Mouse (Mus musculus): ENCODE measurements around the gene Gm16181. TPM values are rescaled to one million over a fixed set of nuclear protein-coding genes. Genes with fewer than 3 reads are reported as not detected.
"Not testable (repeated sequence)": the region's sequence is repeated elsewhere in the genome, so short reads cannot be mapped to it uniquely, and the experiment has no call there.

Gm16181 gene
- total RNA-seq, 2 experiments from 2014 or later, result not detected

GRCm38 (mm10) chr17:35225456-35225855, 4.8 kb downstream of the Gm16181 start:
- no peak overlapping the region for H3K27ac ChIP-seq
- no peak for TF ChIP-seq CTCF (conservative IDR thresholded peaks at IDR 0.05)
- DNase-seq (ENCODE audit: low spot score in 2 of 2), result no peak
- no peak overlapping the region for H3K4me3 ChIP-seq

GRCm38 (mm10) chr17:35226561-35227046, 6.0 kb downstream of the Gm16181 start:
- no peak overlapping the region for H3K4me3 ChIP-seq
- peak; percentile 27 for TF ChIP-seq CTCF (conservative IDR thresholded peaks at IDR 0.05)
- DNase-seq (ENCODE audit: low spot score in 2 of 2), result no peak
- no peak overlapping the region for H3K27ac ChIP-seq

- H3K4me3 ChIP-seq, result no peak overlapping the region
- no peak for DNase-seq (ENCODE audit: low spot score in 2 of 2)
- TF ChIP-seq CTCF (conservative IDR thresholded peaks at IDR 0.05), result no peak
These were observed 10.4 kb downstream of the Gm16181 start for GRCm38 (mm10) chr17:35231022-35231421.

GRCm38 (mm10) chr17:35232043-35232442, 11.4 kb downstream of the Gm16181 start:
- Histone ChIP-seq H3K4me3 (no peak overlapping the region; the same call in 1 of the 2 replicates), H3K27ac (peak overlapping the region; percentile 83)
- peak; percentile 95 for TF ChIP-seq CTCF (conservative IDR thresholded peaks at IDR 0.05)
- DNase-seq (ENCODE audit: low spot score in 2 of 2), result peak; percentile 75 to 90

More at GRCm38 (mm10) chr17:35231022-35231421, 10.4 kb downstream of the Gm16181 start:
- H3K27ac ChIP-seq, result no peak overlapping the region

GRCm38 (mm10) chr17:35232659-35233058, 12.0 kb downstream of the Gm16181 start:
- peak overlapping the region; percentile 2 for H3K4me3 ChIP-seq
- DNase-seq (ENCODE audit: low spot score in 2 of 2), result no peak
- H3K27ac ChIP-seq, result peak overlapping the region; percentile 83
- no peak for TF ChIP-seq CTCF (conservative IDR thresholded peaks at IDR 0.05)

GRCm38 (mm10) chr17:35233114-35233980, 12.7 kb downstream of the Gm16181 start, which contains the start of gene Atp6v1g2:
Gene Atp6v1g2 (plus strand): TSS chr17:35233660.
- H3K4me3 ChIP-seq, result peak within 1 kb of the TSS; percentile 78
- no peak for DNase-seq (ENCODE audit: low spot score in 2 of 2)
- no peak for TF ChIP-seq CTCF (conservative IDR thresholded peaks at IDR 0.05)
- H3K27ac ChIP-seq, result peak within 1 kb of the TSS; percentile 93

- not testable (repeated sequence) for DNase-seq (ENCODE audit: low spot score in 2 of 2)
- peak overlapping the region; percentile 78; the same call in 1 of the 2 replicates for H3K4me3 ChIP-seq
- H3K27ac ChIP-seq, result peak overlapping the region; percentile 93
These were observed 13.5 kb downstream of the Gm16181 start for GRCm38 (mm10) chr17:35234090-35234489.

GRCm38 (mm10) chr17:35234903-35235302, 14.3 kb downstream of the Gm16181 start:
- DNase-seq (ENCODE audit: low spot score in 2 of 2), result no peak
- Histone ChIP-seq H3K4me3 (peak overlapping the region; percentile 78), H3K27ac (peak overlapping the region; percentile 93)
- TF ChIP-seq CTCF (conservative IDR thresholded peaks at IDR 0.05), result 0 out of 2 replicates have a peak, but pooled peaks have one; percentile 10

- DNase-seq (ENCODE audit: low spot score in 2 of 2), result peak; percentile 91 to 95
- TF ChIP-seq CTCF (conservative IDR thresholded peaks at IDR 0.05), result 0 out of 2 replicates have a peak, but pooled peaks have one; percentile 0
- peak within 1 kb of the TSS; percentile 93 for H3K27ac ChIP-seq
- H3K4me3 ChIP-seq, result peak within 1 kb of the TSS; percentile 78
These were observed 15.2 kb downstream of the Gm16181 start, which contains the start of gene Nfkbil1 for GRCm38 (mm10) chr17:35235614-35236389. Gene Nfkbil1 (minus strand): TSS chr17:35235792.

GRCm38 (mm10) chr17:35236390-35236746, 15.7 kb downstream of the Gm16181 start:
- DNase-seq (ENCODE audit: low spot score in 2 of 2), result peak; percentile 99 to 100
- H3K27ac ChIP-seq, result peak overlapping the region; percentile 93
- peak overlapping the region; percentile 78 for H3K4me3 ChIP-seq
- peak; percentile 100 for TF ChIP-seq CTCF (conservative IDR thresholded peaks at IDR 0.05)

- no peak for DNase-seq (ENCODE audit: low spot score in 2 of 2)
- no peak for TF ChIP-seq CTCF (conservative IDR thresholded peaks at IDR 0.05)
- Histone ChIP-seq H3K4me3 (peak overlapping the region; percentile 78), H3K27ac (peak overlapping the region; percentile 93)
These were observed 16.4 kb downstream of the Gm16181 start for GRCm38 (mm10) chr17:35236996-35237395.

GRCm38 (mm10) chr17:35237504-35237903, 16.9 kb downstream of the Gm16181 start:
- TF ChIP-seq CTCF (conservative IDR thresholded peaks at IDR 0.05), result no peak
- peak overlapping the region; percentile 93 for H3K27ac ChIP-seq
- peak overlapping the region; percentile 78 for H3K4me3 ChIP-seq
- no peak for DNase-seq (ENCODE audit: low spot score in 2 of 2)

- no peak for TF ChIP-seq CTCF (conservative IDR thresholded peaks at IDR 0.05)
- H3K27ac ChIP-seq, result peak overlapping the region; percentile 100; the same call in 1 of the 2 replicates
- DNase-seq (ENCODE audit: low spot score in 2 of 2), result no peak
- no peak overlapping the region for H3K4me3 ChIP-seq
These were observed 19.1 kb downstream of the Gm16181 start for GRCm38 (mm10) chr17:35239700-35240099.

Data from layer of hippocampus, adult 2 months (tissue).